Mouse (Mus musculus) kidney, adult 10 weeks (tissue): ENCODE measurements around the gene Gm14308. TPM values are rescaled to one million over a fixed set of nuclear protein-coding genes. Genes with fewer than 3 reads are reported as not detected.

Experiments
- polyA plus RNA-seq: library from polyadenylated mRNA; stranded (reverse); fragments of 350-450 nt; fragmentation: Illumina TruSeq; extraction: RNeasy Lipid Tissue Mini Kit (QIAGEN cat#74804); gene quantifications from one replicate; pipeline ENCODE4 v1.2.3, GENCODE M21; 2014; ENCODE audit warnings: low read depth, low replicate concordance

Gm14308 gene
- 13.3 TPM for polyA plus RNA-seq

DNA sequence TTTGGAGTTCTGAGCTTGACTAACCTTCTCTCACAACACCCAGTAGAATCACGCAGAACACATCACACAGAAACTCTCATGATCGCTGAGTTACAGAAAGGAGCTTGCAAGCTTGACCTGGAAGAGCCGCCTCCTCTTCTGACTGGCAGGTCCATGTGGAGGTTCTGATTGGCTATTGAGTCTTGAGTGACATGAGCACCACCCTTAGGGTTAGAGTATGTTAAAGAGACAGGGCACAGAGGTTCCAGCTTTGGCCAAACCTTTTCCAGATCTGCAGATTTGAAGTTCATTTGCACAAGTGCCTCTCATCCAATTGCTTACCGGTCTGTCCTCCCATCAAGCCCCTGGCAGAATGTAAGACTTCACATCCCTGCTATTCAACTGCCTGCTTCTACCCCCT lies at the start of gene Gm14308:
Gm14308 (minus strand) TSS at position 101 of the 400 bp plus-strand sequence.

DNA sequence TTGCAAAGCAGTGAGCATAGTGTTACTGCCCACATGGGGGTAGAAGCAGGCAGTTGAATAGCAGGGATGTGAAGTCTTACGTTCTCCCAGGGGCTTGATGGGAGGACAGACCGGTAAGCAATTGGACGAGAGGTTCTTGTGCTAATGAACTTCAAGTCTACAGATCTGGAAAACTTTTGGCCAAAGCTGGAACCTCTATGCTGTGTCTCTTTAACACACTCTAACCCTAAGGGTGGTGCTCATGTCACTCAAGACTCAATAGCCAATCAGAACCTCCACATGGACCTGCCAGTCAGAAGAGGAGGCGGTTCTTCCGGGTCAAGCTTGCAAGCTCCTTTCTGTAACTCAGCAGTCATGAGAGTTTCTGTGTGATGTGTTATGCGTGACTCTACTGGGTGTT lies 34.1 kb upstream of the Gm14308 start, which contains the start of gene Zfp973:
Zfp973 (plus strand) TSS at position 301 of the 400 bp plus-strand sequence.

Other genes starting within 250 kb of the Gm14308 start
- 7.8 TPM for gene Gm14435, start 212.8 kb downstream of the Gm14308 start, polyA plus RNA-seq
- gene Gm14434, start 149.6 kb downstream of the Gm14308 start, polyA plus RNA-seq = 1.3 TPM
- not detected for gene Zfp967, start 115.3 kb downstream of the Gm14308 start, polyA plus RNA-seq
- gene Zfp973, start 34.2 kb upstream of the Gm14308 start, polyA plus RNA-seq = 58.1 TPM
- gene Gm14305, start 72.0 kb upstream of the Gm14308 start, polyA plus RNA-seq = 82.5 TPM
- gene Gm14295, start 162.3 kb upstream of the Gm14308 start, polyA plus RNA-seq = 47.5 TPM
- gene Gm14408, start 194.8 kb upstream of the Gm14308 start, polyA plus RNA-seq = not detected